Mouse (Mus musculus): ENCODE data around the gene Dnajc7. TPM values are rescaled to one million over a fixed set of nuclear protein-coding genes. Genes with fewer than 3 reads are reported as not detected.

Dnajc7 gene
- polyA plus RNA-seq, 1 experiment from 2014 or later = 91.9 TPM

DNA sequence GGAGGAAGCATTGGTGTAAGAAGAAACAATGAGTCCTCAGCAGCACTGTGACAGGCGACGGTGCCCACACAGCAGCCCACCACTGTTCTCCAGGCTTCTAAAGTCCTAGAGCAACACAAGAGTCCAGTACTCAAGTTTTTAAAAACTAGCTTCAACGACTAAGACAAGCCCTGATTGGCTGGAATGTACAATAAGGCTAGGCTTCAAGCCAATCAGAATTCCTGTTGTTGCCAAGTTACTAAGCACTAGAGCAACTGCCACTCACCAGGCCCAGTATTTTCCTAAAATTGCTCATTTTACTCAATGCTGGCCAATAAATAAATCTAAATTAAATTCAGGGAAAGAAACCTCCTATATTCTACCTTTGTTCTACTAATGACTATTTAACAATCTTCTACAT, 6.7 kb downstream of the Dnajc7 start:
- Histone ChIP-seq H3K36me3 (ENCODE audit: control insufficient read depth, insufficient read depth, low read length) (no peaks in the 10 kb centered on the region), H3K4me2 (replicated peaks; ENCODE audit: low read depth) (no peak overlapping the region; the same call in 1 of the 2 replicates), H3K27me3 (ENCODE audit: control insufficient read depth, insufficient read depth, low read length) (no peaks in the 10 kb centered on the region), H3K9ac (ENCODE audit: low read length) (no peak overlapping the region), H3K4me3 (ENCODE audit: low read depth, low read length) (no peak overlapping the region), H3K9me3 (ENCODE audit: control insufficient read depth, low read length) (no peaks in the 10 kb centered on the region), H3K4me1 (replicated peaks; ENCODE audit: control insufficient read depth, insufficient read depth) (peaks cover 11% of the 10 kb centered on the region), H3K27ac (replicated peaks) (no peak overlapping the region; the same call in 1 of the 2 replicates)
- DNase-seq (ENCODE audit: low spot score) (no peak), ATAC-seq (ENCODE audit: low FRiP score, low TSS enrichment) (0 out of 2 replicates have a peak, but pooled peaks have one; percentile 5)
- 61% methylated on average over 3 of the region's 3 CpGs for WGBS
- TF ChIP-seq CTCF (IDR thresholded peaks at IDR 0.05; ENCODE audit: low read depth) (no peak), EP300 (optimal IDR thresholded peaks at IDR 0.05) (no peak)

- Histone ChIP-seq H3K4me3 (ENCODE audit: low read depth, low read length) (no peak overlapping the region), H3K9ac (ENCODE audit: low read length) (no peak overlapping the region), H3K4me1 (replicated peaks; ENCODE audit: control insufficient read depth, insufficient read depth) (peaks cover 7% of the 10 kb centered on the region), H3K27me3 (ENCODE audit: control insufficient read depth, insufficient read depth, low read length) (no peaks in the 10 kb centered on the region), H3K36me3 (ENCODE audit: control insufficient read depth, insufficient read depth, low read length) (no peaks in the 10 kb centered on the region; the same call in 1 of the 2 replicates), H3K9me3 (ENCODE audit: control insufficient read depth, low read length) (no peaks in the 10 kb centered on the region), H3K4me2 (replicated peaks; ENCODE audit: low read depth) (no peak overlapping the region), H3K27ac (replicated peaks) (no peak overlapping the region)
- DNase-seq (ENCODE audit: low spot score) = no peak
- WGBS = 76% methylated on average over 6 of the region's 6 CpGs
- TF ChIP-seq CTCF (IDR thresholded peaks at IDR 0.05; ENCODE audit: low read depth) = peak; percentile 19
- TF ChIP-seq EP300 (optimal IDR thresholded peaks at IDR 0.05) = no peak
- no peak for ATAC-seq (ENCODE audit: low FRiP score, low TSS enrichment)
Observed at GRCm38 (mm10) chr11:100611627-100612026, 8.3 kb downstream of the Dnajc7 start.

GRCm38 (mm10) chr11:100609997-100610680, 9.8 kb downstream of the Dnajc7 start:
- no peak for DNase-seq (ENCODE audit: low spot score)
- H3K36me3 ChIP-seq (ENCODE audit: control insufficient read depth, insufficient read depth, low read length) = no peaks in the 10 kb centered on the region; the same call in 1 of the 2 replicates
- H3K4me2 ChIP-seq (replicated peaks; ENCODE audit: low read depth) = no peak overlapping the region
- no peak overlapping the region for H3K4me3 ChIP-seq (ENCODE audit: low read depth, low read length)
- ATAC-seq (ENCODE audit: low FRiP score, low TSS enrichment) = no peak
- H3K27me3 ChIP-seq (ENCODE audit: control insufficient read depth, insufficient read depth, low read length) = no peaks in the 10 kb centered on the region
- TF ChIP-seq EP300 (optimal IDR thresholded peaks at IDR 0.05) (no peak), CTCF (IDR thresholded peaks at IDR 0.05; ENCODE audit: low read depth) (no peak)
- 0 out of 2 replicates have a peak overlapping the region, but pooled peaks have one; percentile 1 for H3K9ac ChIP-seq (ENCODE audit: low read length)
- H3K4me1 ChIP-seq (replicated peaks; ENCODE audit: control insufficient read depth, insufficient read depth) = peaks cover 7% of the 10 kb centered on the region
- no peak overlapping the region; the same call in 1 of the 2 replicates for H3K27ac ChIP-seq (replicated peaks)
- no peaks in the 10 kb centered on the region for H3K9me3 ChIP-seq (ENCODE audit: control insufficient read depth, low read length)
- WGBS = 66% methylated on average over 9 of the region's 9 CpGs

- H3K36me3 ChIP-seq (ENCODE audit: control insufficient read depth, insufficient read depth, low read length) = no peaks in the 10 kb centered on the region; the same call in 1 of the 2 replicates
- no peak overlapping the region for H3K4me3 ChIP-seq (ENCODE audit: low read depth, low read length)
- no peaks in the 10 kb centered on the region for H3K9me3 ChIP-seq (ENCODE audit: control insufficient read depth, low read length)
- 62% methylated on average over 5 of the region's 5 CpGs for WGBS
- peak overlapping the region; percentile 30; the same call in 1 of the 2 replicates for H3K27ac ChIP-seq (replicated peaks)
- 0 out of 2 replicates have a peak overlapping the region, but pooled peaks have one; percentile 1 for H3K9ac ChIP-seq (ENCODE audit: low read length)
- DNase-seq (ENCODE audit: low spot score) (no peak), ATAC-seq (ENCODE audit: low FRiP score, low TSS enrichment) (no peak)
- peaks cover 8% of the 10 kb centered on the region for H3K4me1 ChIP-seq (replicated peaks; ENCODE audit: control insufficient read depth, insufficient read depth)
- TF ChIP-seq EP300 (optimal IDR thresholded peaks at IDR 0.05) (no peak), CTCF (IDR thresholded peaks at IDR 0.05; ENCODE audit: low read depth) (no peak)
- no peak overlapping the region for H3K4me2 ChIP-seq (replicated peaks; ENCODE audit: low read depth)
- H3K27me3 ChIP-seq (ENCODE audit: control insufficient read depth, insufficient read depth, low read length) = no peaks in the 10 kb centered on the region
Observed at GRCm38 (mm10) chr11:100609355-100609996, 10.5 kb downstream of the Dnajc7 start.

DNA sequence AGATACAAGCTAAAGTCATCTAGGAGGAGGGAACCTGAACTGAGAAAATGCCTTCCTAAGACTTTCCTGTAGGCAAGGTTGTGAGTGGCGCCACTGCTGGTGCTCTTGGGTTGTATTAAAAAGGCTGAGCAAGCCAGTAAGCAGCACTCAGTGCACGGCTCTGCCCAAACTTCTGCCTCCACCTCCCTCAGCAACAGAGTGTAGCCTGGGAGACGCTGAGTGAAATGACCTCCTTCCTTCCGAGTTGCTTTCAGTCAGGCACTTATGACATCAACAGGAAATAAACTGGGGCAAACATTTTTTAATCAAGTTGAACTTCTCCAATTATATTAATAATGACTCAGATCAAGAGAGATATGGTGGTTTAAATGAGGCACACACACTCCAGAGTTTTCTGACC, 11.2 kb downstream of the Dnajc7 start:
- no peak overlapping the region for H3K4me2 ChIP-seq (replicated peaks; ENCODE audit: low read depth)
- 60% methylated on average over 4 of the region's 4 CpGs for WGBS
- H3K27me3 ChIP-seq (ENCODE audit: control insufficient read depth, insufficient read depth, low read length) = no peaks in the 10 kb centered on the region
- no peaks in the 10 kb centered on the region for H3K9me3 ChIP-seq (ENCODE audit: control insufficient read depth, low read length)
- no peak overlapping the region for H3K9ac ChIP-seq (ENCODE audit: low read length)
- H3K4me1 ChIP-seq (replicated peaks; ENCODE audit: control insufficient read depth, insufficient read depth) = peaks cover 9% of the 10 kb centered on the region
- TF ChIP-seq CTCF (IDR thresholded peaks at IDR 0.05; ENCODE audit: low read depth) (no peak), EP300 (optimal IDR thresholded peaks at IDR 0.05) (no peak)
- H3K4me3 ChIP-seq (ENCODE audit: low read depth, low read length) = no peak overlapping the region
- peak; percentile 46; the same call in 1 of the 2 replicates for ATAC-seq (ENCODE audit: low FRiP score, low TSS enrichment)
- no peak for DNase-seq (ENCODE audit: low spot score)
- no peaks in the 10 kb centered on the region; the same call in 1 of the 2 replicates for H3K36me3 ChIP-seq (ENCODE audit: control insufficient read depth, insufficient read depth, low read length)
- H3K27ac ChIP-seq (replicated peaks) = 0 out of 2 replicates have a peak overlapping the region, but pooled peaks have one; percentile 30

Measured in stomach, postnatal 0 days (tissue).